Comparison of ENCODE assay signal across 11 mouse cellular contexts in the genomic region with DNA sequence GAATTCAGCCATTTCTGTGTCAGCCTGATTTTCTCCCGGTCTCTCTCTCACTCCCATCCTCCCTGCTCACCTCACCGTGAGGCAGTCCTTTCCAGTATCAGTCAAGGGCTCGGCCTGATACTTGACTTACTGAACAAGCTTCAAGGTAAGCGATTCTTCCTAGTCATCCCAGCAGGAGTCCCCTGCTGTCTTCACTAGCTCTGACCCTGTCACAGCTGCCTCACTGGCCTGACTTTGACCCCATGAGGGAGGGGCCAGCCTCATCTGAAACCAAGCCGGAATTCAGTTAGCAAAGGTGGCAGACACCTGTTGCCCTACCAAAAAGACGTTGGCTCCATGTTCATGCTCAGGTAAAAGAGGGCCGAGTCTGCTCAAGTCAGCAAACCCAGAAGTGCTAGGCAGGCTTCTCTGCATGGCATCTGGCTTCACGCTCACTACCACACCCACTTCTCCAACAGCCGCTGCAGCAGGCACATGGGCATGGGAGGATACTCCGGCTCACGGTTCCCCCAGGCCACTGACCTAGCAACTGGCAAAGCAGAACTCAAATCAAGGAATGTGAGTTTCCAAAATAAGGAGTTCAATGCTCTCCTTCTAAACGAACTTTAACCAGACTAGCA.
A peak's percentile ranks its signal among the peaks of the same experiment; 100 is the strongest.
DNase-seq lines count a peak whose midpoint lies in the region; ATAC-seq and TF ChIP-seq lines count a peak whose summit lies in the region.
"Had no signal": no experiment of that assay in that cellular context is flagged by ENCODE, and none has a peak within 500 bp of the region (broad histone marks: within the 10 kb centered on the region; RNA-seq: fewer than 3 reads in every experiment).

No protein-coding gene starts in this region.

- H3K36me3 ChIP-seq in hindbrain, embryonic 10.5 days: no peaks in the 10 kb centered on the region
- H3K36me3 ChIP-seq in hindbrain, embryonic 13.5 days: no peaks in the 10 kb centered on the region
- no peaks in the 10 kb centered on the region for H3K36me3 ChIP-seq in ES-Bruce4 (ENCODE audit: control insufficient read depth, insufficient read depth, low read length, poor library complexity, severe bottlenecking)

- no peaks in the 10 kb centered on the region for H3K27me3 ChIP-seq in hindbrain, embryonic 10.5 days (ENCODE audit: insufficient read depth, poor library complexity, severe bottlenecking)
- H3K27me3 ChIP-seq in hindbrain, embryonic 13.5 days: no peaks in the 10 kb centered on the region
- no peaks in the 10 kb centered on the region for H3K27me3 ChIP-seq in ES-Bruce4 (ENCODE audit: control insufficient read depth, insufficient read depth, low read length, poor library complexity, severe bottlenecking)

- TF ChIP-seq CTCF in ES-Bruce4 (IDR thresholded peaks at IDR 0.05; ENCODE audit: low read depth, low read length): no peak

- H3K4me2 ChIP-seq in hindbrain, embryonic 13.5 days: no peak overlapping the region
- H3K4me2 ChIP-seq: hindbrain, embryonic 14.5 days had no signal

- no peak for TF ChIP-seq POLR2A in ES-Bruce4 (IDR thresholded peaks at IDR 0.05; ENCODE audit: insufficient read depth, low read length)

- H3K4me3 ChIP-seq in hindbrain, embryonic 10.5 days: no peak overlapping the region
- no peak overlapping the region for H3K4me3 ChIP-seq in hindbrain, embryonic 13.5 days
- H3K4me3 ChIP-seq in ES-Bruce4 (ENCODE audit: low read depth, low read length): no peak overlapping the region
- H3K4me3 ChIP-seq: myocyte had no signal

- peaks cover 30% of the 10 kb centered on the region for H3K4me1 ChIP-seq in hindbrain, embryonic 10.5 days (replicated peaks)
- H3K4me1 ChIP-seq in hindbrain, embryonic 13.5 days (replicated peaks): peaks cover 43% of the 10 kb centered on the region
- H3K4me1 ChIP-seq in ES-Bruce4 (ENCODE audit: control insufficient read depth, insufficient read depth, low read length): peaks cover 7% of the 10 kb centered on the region

- ATAC-seq in hindbrain, embryonic 13.5 days (ENCODE audit: low FRiP score): no peak

- H3K9me3 ChIP-seq in hindbrain, embryonic 10.5 days: no peaks in the 10 kb centered on the region
- H3K9me3 ChIP-seq in hindbrain, embryonic 13.5 days: no peaks in the 10 kb centered on the region
- H3K9me3 ChIP-seq in ES-Bruce4 (replicated peaks; ENCODE audit: control insufficient read depth, insufficient read depth, low read length, poor library complexity, severe bottlenecking): no peaks in the 10 kb centered on the region

- no peak overlapping the region for H3K9ac ChIP-seq in hindbrain, embryonic 13.5 days
- H3K9ac ChIP-seq in ES-Bruce4 (ENCODE audit: low read depth, poor library complexity, severe bottlenecking): no peak overlapping the region
- H3K9ac ChIP-seq: hindbrain, embryonic 14.5 days had no signal

- TF ChIP-seq EP300 in ES-Bruce4 (IDR thresholded peaks at IDR 0.05; ENCODE audit: insufficient read depth, low read depth, low read length): peak; percentile 92

- 46% methylated on average over 12 of the region's 12 CpGs for WGBS in hindbrain, embryonic 10.5 days
- 39% methylated on average over 12 of the region's 12 CpGs for WGBS in hindbrain, embryonic 13.5 days

- H3K27ac ChIP-seq in hindbrain, embryonic 10.5 days: peak overlapping the region; percentile 62; the same call in 1 of the 2 replicates
- no peak overlapping the region for H3K27ac ChIP-seq in hindbrain, embryonic 13.5 days
- peak overlapping the region; percentile 37 for H3K27ac ChIP-seq in ES-Bruce4 (ENCODE audit: insufficient read depth, low read length)
- H3K27ac ChIP-seq: hindbrain, embryonic 14.5 days had no signal

- DNase-seq in hindbrain, embryonic 10.5 days (ENCODE audit: low spot score): no peak
- DNase-seq in WW6 (ENCODE audit: low read depth, low spot score): peak; percentile 28
- DNase-seq in kidney, postnatal 25 days: peak; percentile 42 to 76
- no peak for DNase-seq in embryo, embryonic 10.5 days (ENCODE audit: low spot score)
- no peak for DNase-seq in layer of hippocampus, postnatal 25 days (ENCODE audit: extremely low spot score in 1 of 2, low spot score in 1 of 2)
- DNase-seq: adrenal gland, postnatal 25 days; thymus, postnatal 14 days had no signal

Comparison
In these comparisons a context has a peak if more than half of its experiments do, and no peak if none do; other contexts are left out.
1. DNase-seq: peak in WW6 (single experiment) and kidney, postnatal 25 days (2 of 2); none in hindbrain, embryonic 10.5 days (single experiment), embryo, embryonic 10.5 days (single experiment) and layer of hippocampus, postnatal 25 days (0 of 2).